Mouse (Mus musculus) gastrocnemius, postnatal 14 days (tissue): ENCODE results near the gene Cadps2. TPM values are rescaled to one million over a fixed set of nuclear protein-coding genes. Genes with fewer than 3 reads are reported as not detected.

ENCODE experiments used
- DNase-seq: peaks from one replicate; pipeline ENCODE4 v3.0.0; 2021; ENCODE audit warnings: mixed read lengths
- intact Hi-C: fragments of 180-260 bp; cut with DNase I; formaldehyde crosslinking; loops from one replicate; pipeline ENCODE4 v1.15.1; 2025; ENCODE audit warnings: low total_unique reads
- total RNA-seq, 2 experiments: library from RNA; stranded (reverse); gene quantifications; 2 replicates each; pipeline ENCODE4 v1.2.3; 2021

Gene Cadps2
- total RNA-seq, 2 experiments from 2014 or later: 0.51 to 0.74 TPM

GRCm38 (mm10) chr6:23410256-23411049, 428.8 kb downstream of the Cadps2 start:
- intact Hi-C loops: no loop called here

GRCm38 (mm10) chr6:23394131-23394530, 445.1 kb downstream of the Cadps2 start:
- intact Hi-C loops: no loop called here
- no peak for DNase-seq

More at GRCm38 (mm10) chr6:23410256-23411049, 428.8 kb downstream of the Cadps2 start:
- DNase-seq: no peak

GRCm38 (mm10) chr6:23392711-23393110, 446.5 kb downstream of the Cadps2 start:
- intact Hi-C loops: no loop called here

GRCm38 (mm10) chr6:23386711-23387110, 452.5 kb downstream of the Cadps2 start:
- intact Hi-C loops: no loop called here
- no peak for DNase-seq

More at GRCm38 (mm10) chr6:23392711-23393110, 446.5 kb downstream of the Cadps2 start:
- no peak for DNase-seq

- no peak for DNase-seq
- intact Hi-C loops: no loop called here
These were observed 456.2 kb downstream of the Cadps2 start for GRCm38 (mm10) chr6:23383004-23383347.

- no peak for DNase-seq
- intact Hi-C loops: no loop called here
These were observed 456.8 kb downstream of the Cadps2 start for GRCm38 (mm10) chr6:23382283-23383003.

- intact Hi-C loops: no loop called here
- no peak for DNase-seq
These were observed 462.9 kb downstream of the Cadps2 start for GRCm38 (mm10) chr6:23376327-23376726.

- intact Hi-C loops: no loop called here
- no peak for DNase-seq
These were observed 477.3 kb downstream of the Cadps2 start for GRCm38 (mm10) chr6:23361842-23362451.

GRCm38 (mm10) chr6:23360596-23360995, 478.6 kb downstream of the Cadps2 start:
- intact Hi-C loops: no loop called here

GRCm38 (mm10) chr6:23356141-23356540, 483.1 kb downstream of the Cadps2 start:
- no peak for DNase-seq

More at GRCm38 (mm10) chr6:23360596-23360995, 478.6 kb downstream of the Cadps2 start:
- no peak for DNase-seq

GRCm38 (mm10) chr6:23353480-23353879, 485.7 kb downstream of the Cadps2 start:
- no peak for DNase-seq
- intact Hi-C loops: no loop called here

More at GRCm38 (mm10) chr6:23356141-23356540, 483.1 kb downstream of the Cadps2 start:
- intact Hi-C loops: no loop called here

- DNase-seq: no peak
These were observed 501.7 kb downstream of the Cadps2 start for GRCm38 (mm10) chr6:23337411-23338063.

GRCm38 (mm10) chr6:23314945-23315344, 524.3 kb downstream of the Cadps2 start:
- intact Hi-C loops: no loop called here

More at GRCm38 (mm10) chr6:23337411-23338063, 501.7 kb downstream of the Cadps2 start:
- intact Hi-C loops: no loop called here

GRCm38 (mm10) chr6:23314291-23314690, 524.9 kb downstream of the Cadps2 start:
- intact Hi-C loops: no loop called here
- no peak for DNase-seq

More at GRCm38 (mm10) chr6:23314945-23315344, 524.3 kb downstream of the Cadps2 start:
- DNase-seq: no peak

- DNase-seq: no peak
- intact Hi-C loops: no loop called here
These were observed 533.2 kb downstream of the Cadps2 start for GRCm38 (mm10) chr6:23306046-23306445.

- no peak for DNase-seq
- intact Hi-C loops: no loop called here
These were observed 540.6 kb downstream of the Cadps2 start for GRCm38 (mm10) chr6:23298596-23298995.

GRCm38 (mm10) chr6:23294685-23295084, 544.5 kb downstream of the Cadps2 start:
- no peak for DNase-seq
- intact Hi-C loops: no loop called here

GRCm38 (mm10) chr6:23288752-23289151, 550.5 kb downstream of the Cadps2 start:
- DNase-seq: no peak
- intact Hi-C loops: no loop called here

- intact Hi-C loops: no loop called here
- DNase-seq: no peak
These were observed 557.8 kb downstream of the Cadps2 start for GRCm38 (mm10) chr6:23281514-23281820.
